Mouse (Mus musculus) limb, embryonic 11.5 days (tissue): ENCODE results near the gene Faiml. TPM values are rescaled to one million over a fixed set of nuclear protein-coding genes. Genes with fewer than 3 reads are reported as not detected.
A peak's percentile ranks its signal among the peaks of the same experiment; 100 is the strongest.

Source experiments
- ATAC-seq: fragments of 200-750 bp; cut with Nextera tagmentation; 2 replicates; pipeline ENCODE4 v1.8.0; 2017; ENCODE audit warnings: low read depth; ENCODE audit not compliant: insufficient number of reproducible peaks, low FRiP score, low TSS enrichment
- DNase-seq: peaks from one replicate; pipeline ENCODE4 v3.0.0-alpha.2; 2015; ENCODE audit warnings: low spot score
- H3K27ac ChIP-seq: fragments of 300-500 bp; sonication (generic); replicated peaks from 2 replicates; pipeline ENCODE4 v1.5.1; 2014; ENCODE audit warnings: low read depth, mild to moderate bottlenecking, low read length
- H3K27me3 ChIP-seq: fragments of 300-500 bp; sonication (generic); 2 replicates; pipeline ENCODE4 v1.6.1; 2014; ENCODE audit warnings: mild to moderate bottlenecking, low read length, mixed read lengths; ENCODE audit not compliant: control insufficient read depth, insufficient read depth
- H3K36me3 ChIP-seq: fragments of 300-500 bp; sonication (generic); 2 replicates; pipeline ENCODE4 v1.6.1; 2014; ENCODE audit warnings: mild to moderate bottlenecking, low read length, moderate library complexity, mixed read lengths; ENCODE audit not compliant: control insufficient read depth, insufficient read depth
- H3K4me1 ChIP-seq: fragments of 300-500 bp; sonication (generic); 2 replicates; pipeline ENCODE4 v1.6.1; 2014; ENCODE audit warnings: low read length, mixed read lengths; ENCODE audit not compliant: control insufficient read depth, insufficient read depth
- H3K4me2 ChIP-seq: fragments of 300-500 bp; sonication (generic); 2 replicates; pipeline ENCODE4 v1.6.1; 2014; ENCODE audit warnings: low read depth, mild to moderate bottlenecking, moderate library complexity; ENCODE audit not compliant: severe bottlenecking
- H3K4me3 ChIP-seq: fragments of 300-500 bp; sonication (generic); 2 replicates; pipeline ENCODE4 v1.5.1; 2014; ENCODE audit warnings: low read depth, low read length
- H3K9ac ChIP-seq: fragments of 300-500 bp; sonication (generic); 2 replicates; pipeline ENCODE4 v1.6.1; 2014; ENCODE audit warnings: mild to moderate bottlenecking, low read length
- H3K9me3 ChIP-seq: fragments of 300-500 bp; sonication (generic); 2 replicates; pipeline ENCODE4 v1.6.1; 2016; ENCODE audit warnings: low read length; ENCODE audit not compliant: control insufficient read depth
- WGBS: fragments of 180-500 bp; shearing (Covaris S2); extraction: QIAGEN DNeasy Blood & Tissue Kit; methylation state at CpG from one replicate; pipeline ENCODE4 v1.1.7; 2014; 5-methylcytosine and 5-hydroxymethylcytosine counted together
- polyA plus RNA-seq: library from polyadenylated mRNA; unstranded; fragments of >200 nt; fragmentation: Nextera tagmentation; extraction: Ambion mirVana; gene quantifications from 2 replicates; pipeline ENCODE4 v1.2.1, GENCODE M21; 2014

The Faiml gene
- polyA plus RNA-seq, 1 experiment from 2014 or later, result not detected

DNA sequence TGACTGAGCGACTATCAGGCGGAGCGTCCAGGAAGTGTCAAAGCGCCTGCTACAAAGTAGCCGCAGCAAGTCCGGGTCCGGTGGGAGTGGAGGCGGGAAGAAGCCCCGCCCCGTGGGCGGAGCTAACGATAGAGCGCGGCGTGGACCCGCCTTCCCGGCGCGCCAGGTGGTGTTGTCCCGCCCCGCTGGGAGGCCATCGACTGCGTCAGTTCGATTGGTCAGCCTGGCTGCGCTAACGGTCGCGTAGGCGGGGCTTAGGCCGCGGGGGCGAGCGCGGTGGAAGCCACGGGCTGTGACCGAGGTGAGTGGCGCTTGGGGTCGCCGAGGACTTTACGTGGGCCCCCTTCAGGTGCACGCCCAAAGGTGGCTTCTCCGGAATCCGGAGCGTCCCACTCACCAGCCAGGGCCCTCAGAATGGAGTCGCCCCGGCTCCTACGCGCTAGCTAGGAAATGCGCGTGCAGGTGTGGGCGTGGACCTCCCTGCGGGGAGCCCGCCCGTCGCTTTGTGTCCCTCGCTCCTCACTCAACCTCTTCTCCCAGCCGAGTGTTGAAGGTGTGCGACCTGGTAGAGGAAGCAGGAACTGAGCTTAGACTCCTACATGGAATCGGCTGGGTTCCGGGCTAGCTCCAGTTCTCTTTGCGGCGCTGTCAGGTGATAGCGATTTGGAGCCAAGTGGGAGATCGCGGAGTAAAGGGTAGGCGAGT, 6.3 kb upstream of the Faiml start, which contains the start of gene Cep70:
Gene Cep70 (plus strand): TSS at position 178 of the 705 bp plus-strand sequence.
- Histone ChIP-seq H3K9ac (peak within 1 kb of the TSS; percentile 79), H3K36me3 (no peaks in the 10 kb centered on the region), H3K27ac (no peak within 1 kb of the TSS), H3K27me3 (no peaks in the 10 kb centered on the region), H3K4me3 (peak within 1 kb of the TSS; percentile 85), H3K9me3 (no peaks in the 10 kb centered on the region), H3K4me2 (peak within 1 kb of the TSS; percentile 56), H3K4me1 (no peaks in the 10 kb centered on the region)
- DNase-seq (peak; percentile 97), ATAC-seq (peak; percentile 97)
- under 1% methylated on average over 65 of the region's 66 CpGs for WGBS

DNA sequence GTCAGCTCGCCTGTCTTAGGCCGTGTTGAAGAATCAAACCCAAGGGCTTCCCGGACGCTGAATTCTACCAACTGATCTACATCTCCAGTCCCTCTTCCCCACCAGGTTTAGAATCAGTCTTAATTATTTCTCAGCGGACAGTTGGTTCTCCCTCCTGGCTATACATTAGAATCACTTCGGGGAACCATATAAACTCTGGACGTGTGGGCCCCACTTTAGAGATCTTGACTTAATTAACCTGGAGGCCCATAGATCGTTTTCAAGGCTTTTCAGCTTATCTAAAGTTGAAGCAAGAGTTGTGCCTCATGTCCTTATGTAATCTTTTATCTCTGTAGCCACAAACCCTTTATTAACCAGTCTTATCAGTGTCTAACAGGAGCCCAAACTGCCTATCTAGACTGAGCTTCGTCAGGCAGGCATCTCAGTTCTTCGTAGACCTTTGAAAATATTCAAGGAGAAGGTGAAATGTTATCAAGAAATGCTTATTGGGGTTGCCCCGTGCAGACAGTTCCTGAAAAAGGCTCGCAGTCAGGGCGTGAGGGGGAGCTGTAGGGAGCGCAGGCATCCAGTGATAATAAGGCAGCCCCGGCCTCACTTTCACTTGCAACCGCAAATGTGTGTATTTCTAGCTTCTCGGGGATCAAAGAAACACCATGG, 5.6 kb upstream of the Faiml start:
- peak; percentile 76 for ATAC-seq
- WGBS, result 6% methylated on average over 17 of the region's 17 CpGs
- Histone ChIP-seq H3K27ac (no peak overlapping the region), H3K4me1 (no peaks in the 10 kb centered on the region), H3K9ac (peak overlapping the region; percentile 35; the same call in 1 of the 2 replicates), H3K9me3 (no peaks in the 10 kb centered on the region), H3K4me2 (peak overlapping the region; percentile 56), H3K4me3 (peak overlapping the region; percentile 85), H3K27me3 (no peaks in the 10 kb centered on the region), H3K36me3 (no peaks in the 10 kb centered on the region)
- DNase-seq, result no peak

DNA sequence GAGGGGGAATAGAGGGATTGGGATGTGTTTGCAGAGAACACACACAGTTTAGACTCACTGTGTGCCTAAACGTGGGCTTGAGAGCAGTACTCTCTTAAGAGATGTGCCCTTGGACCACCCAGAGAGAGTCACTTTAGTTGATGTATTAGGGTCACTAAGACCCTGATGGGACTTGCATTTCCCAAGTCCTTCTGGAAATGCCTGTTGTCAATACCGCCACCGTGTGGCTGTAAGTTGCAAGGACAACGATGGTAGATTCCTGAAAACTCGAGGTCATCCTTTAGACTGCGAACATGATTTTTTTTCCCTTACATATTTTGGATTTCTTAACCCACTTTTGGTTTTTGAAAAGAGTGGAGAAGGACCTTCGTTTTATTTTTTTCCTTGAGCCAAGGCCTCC, 5.0 kb upstream of the Faiml start:
- 2% methylated on average over 7 of the region's 7 CpGs for WGBS
- H3K36me3 ChIP-seq, result no peaks in the 10 kb centered on the region
- no peaks in the 10 kb centered on the region for H3K27me3 ChIP-seq
- H3K27ac ChIP-seq, result no peak overlapping the region
- no peak overlapping the region for H3K9ac ChIP-seq
- DNase-seq (peak; percentile 72), ATAC-seq (no peak)
- H3K9me3 ChIP-seq, result no peaks in the 10 kb centered on the region
- no peak overlapping the region for H3K4me3 ChIP-seq
- H3K4me2 ChIP-seq, result no peak overlapping the region
- no peaks in the 10 kb centered on the region for H3K4me1 ChIP-seq

DNA sequence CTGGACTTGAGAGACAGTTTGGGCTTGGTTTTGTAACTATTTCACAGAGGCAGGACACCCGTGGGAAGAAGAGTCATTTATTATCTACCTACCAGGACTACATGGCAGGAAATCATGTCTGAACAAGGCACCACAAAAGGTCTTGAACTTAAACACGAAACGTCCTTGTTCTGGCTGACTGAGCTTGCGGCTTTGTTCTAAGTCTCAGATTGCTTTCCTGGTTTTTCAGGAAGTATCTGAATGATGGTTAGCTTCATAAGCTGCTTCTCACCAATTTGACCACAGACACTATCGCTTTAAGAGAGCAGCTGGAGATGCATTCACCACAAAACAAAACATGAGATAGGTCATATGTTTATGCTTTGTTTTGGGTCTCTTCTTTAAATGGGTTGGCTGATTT, 3.5 kb upstream of the Faiml start:
- ATAC-seq (no peak), DNase-seq (no peak)
- H3K9me3 ChIP-seq, result no peaks in the 10 kb centered on the region
- H3K4me1 ChIP-seq, result no peaks in the 10 kb centered on the region
- no peaks in the 10 kb centered on the region for H3K36me3 ChIP-seq
- WGBS, result 85% methylated on average over 5 of the region's 5 CpGs
- H3K9ac ChIP-seq, result no peak overlapping the region
- H3K27me3 ChIP-seq, result no peaks in the 10 kb centered on the region
- no peak overlapping the region for H3K27ac ChIP-seq
- no peak overlapping the region for H3K4me2 ChIP-seq
- no peak overlapping the region for H3K4me3 ChIP-seq

DNA sequence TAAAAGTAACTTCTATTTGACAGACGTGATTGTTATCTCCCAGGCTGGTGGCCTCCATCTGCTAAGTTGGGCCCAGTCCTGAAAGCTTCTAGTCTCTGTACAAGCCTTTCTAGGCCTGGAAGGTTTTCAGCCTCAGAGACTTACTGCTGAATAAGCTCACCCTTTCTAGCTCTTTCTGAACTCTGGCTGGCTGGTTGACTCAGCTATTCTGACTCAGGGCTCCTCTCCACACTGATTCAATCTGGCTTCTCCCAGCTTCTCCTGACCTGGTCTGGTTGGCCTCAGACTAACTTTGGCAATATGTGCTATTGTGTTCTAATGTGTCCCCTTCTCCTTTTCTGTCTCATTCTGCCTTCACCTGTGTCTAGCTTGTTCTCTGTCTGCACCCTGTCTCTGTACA, 2.2 kb upstream of the Faiml start:
- no peak overlapping the region for H3K4me3 ChIP-seq

DNA sequence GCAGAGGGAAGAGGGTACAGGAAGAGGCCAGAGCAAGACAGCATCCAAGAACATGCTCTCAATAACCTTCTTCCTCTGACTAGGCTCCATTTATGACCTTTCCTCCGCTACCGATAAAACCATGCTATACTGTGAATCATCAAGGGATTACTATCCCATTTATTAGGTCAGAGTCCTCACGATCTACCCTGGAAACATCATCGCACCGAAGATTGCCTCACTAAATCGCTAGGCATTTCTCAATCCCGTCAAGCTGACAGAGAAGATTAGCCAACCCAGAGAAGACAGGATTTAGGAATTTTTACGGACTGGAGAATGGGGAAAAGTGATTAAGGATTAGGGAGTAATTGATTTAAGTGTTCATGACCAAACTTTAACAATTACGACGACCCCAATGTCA, 1.2 kb upstream of the Faiml start:
- no peak overlapping the region for H3K4me2 ChIP-seq
- no peak for ATAC-seq
- H3K27ac ChIP-seq, result no peak overlapping the region
- H3K27me3 ChIP-seq, result no peaks in the 10 kb centered on the region
- no peaks in the 10 kb centered on the region for H3K4me1 ChIP-seq
- no peak overlapping the region for H3K9ac ChIP-seq
- no peak overlapping the region for H3K4me3 ChIP-seq
- no peaks in the 10 kb centered on the region for H3K9me3 ChIP-seq
- DNase-seq, result no peak
- no peaks in the 10 kb centered on the region for H3K36me3 ChIP-seq
- WGBS, result 78% methylated on average over 10 of the region's 10 CpGs

More for the DNA sequence above, 2.2 kb upstream of the Faiml start:
- Histone ChIP-seq H3K27me3 (no peaks in the 10 kb centered on the region), H3K9ac (no peak overlapping the region), H3K36me3 (no peaks in the 10 kb centered on the region), H3K27ac (no peak overlapping the region), H3K9me3 (no peaks in the 10 kb centered on the region), H3K4me2 (no peak overlapping the region), H3K4me1 (no peaks in the 10 kb centered on the region)
- DNase-seq, result no peak
- no peak for ATAC-seq
- WGBS, result 80% methylated on average over 1 of the region's 1 CpGs

DNA sequence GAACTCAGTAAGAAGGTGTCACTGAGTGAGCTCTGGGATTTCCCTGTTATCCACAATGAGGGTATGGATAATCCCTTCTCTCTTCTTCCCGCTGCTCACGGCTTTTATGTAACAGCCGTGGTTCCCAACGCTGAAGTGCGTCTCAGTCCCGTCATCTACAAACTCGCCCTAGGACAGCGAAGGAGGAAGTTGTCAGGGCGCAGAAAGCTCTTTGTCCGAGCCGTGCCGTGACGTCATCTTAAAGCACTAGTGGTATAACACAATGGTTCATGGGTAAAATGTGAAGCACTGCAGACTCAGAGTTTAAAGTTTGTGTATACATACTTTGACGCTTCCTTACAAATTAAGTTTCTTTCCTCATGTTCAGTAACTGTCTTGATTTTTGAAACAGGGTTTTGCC, 7.6 kb downstream of the Faiml start:
- Histone ChIP-seq H3K27ac (no peak overlapping the region), H3K9ac (no peak overlapping the region), H3K36me3 (no peaks in the 10 kb centered on the region), H3K4me2 (no peak overlapping the region), H3K9me3 (no peaks in the 10 kb centered on the region), H3K4me1 (no peaks in the 10 kb centered on the region), H3K27me3 (no peaks in the 10 kb centered on the region), H3K4me3 (no peak overlapping the region)
- 91% methylated on average over 14 of the region's 14 CpGs for WGBS
- DNase-seq (no peak), ATAC-seq (no peak)

DNA sequence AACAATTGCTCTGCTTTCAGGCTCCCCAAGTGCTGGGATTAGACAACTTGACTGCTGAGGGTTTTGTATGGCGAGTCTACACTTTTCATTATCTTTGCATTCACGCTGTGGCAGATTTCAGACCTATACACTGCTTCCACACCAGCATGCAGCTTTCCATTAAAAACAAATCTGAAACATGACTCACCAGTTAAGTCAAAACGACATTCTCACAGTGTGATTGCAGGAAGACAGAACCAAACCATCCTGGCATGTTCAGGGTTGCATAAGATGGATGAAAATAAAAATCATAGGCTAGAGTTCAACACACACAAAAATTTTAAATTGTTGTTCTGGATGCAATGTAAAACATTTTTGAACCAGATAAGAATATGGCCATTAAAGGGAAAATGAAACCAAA, 12.5 kb downstream of the Faiml start:
- 67% methylated on average over 3 of the region's 3 CpGs for WGBS
- no peak for ATAC-seq

More for the DNA sequence above, 12.5 kb downstream of the Faiml start:
- Histone ChIP-seq H3K36me3 (no peaks in the 10 kb centered on the region), H3K9me3 (no peaks in the 10 kb centered on the region), H3K4me2 (no peak overlapping the region), H3K9ac (no peak overlapping the region), H3K4me3 (no peak overlapping the region), H3K27me3 (no peaks in the 10 kb centered on the region), H3K4me1 (no peaks in the 10 kb centered on the region), H3K27ac (no peak overlapping the region)
- no peak for DNase-seq
